Mouse (Mus musculus): ENCODE measurements around the gene D430041D05Rik.
A peak's percentile ranks its signal among the peaks of the same experiment; 100 is the strongest.

The D430041D05Rik gene

GRCm38 (mm10) chr2:104192401-104193141 lies 218.2 kb downstream of the D430041D05Rik start:
- no peak for DNase-seq (ENCODE audit: low spot score in 2 of 2)

GRCm38 (mm10) chr2:104191723-104192122 lies 219.1 kb downstream of the D430041D05Rik start:
- DNase-seq (ENCODE audit: low spot score in 2 of 2), result no peak

- DNase-seq (ENCODE audit: low spot score in 2 of 2), result no peak
Observed at GRCm38 (mm10) chr2:104188859-104189258, 222.0 kb downstream of the D430041D05Rik start.

GRCm38 (mm10) chr2:104187073-104187472 lies 223.7 kb downstream of the D430041D05Rik start:
- DNase-seq (ENCODE audit: low spot score in 2 of 2), result no peak

- DNase-seq (ENCODE audit: low spot score in 2 of 2), result peak; percentile 50 to 61
Observed at GRCm38 (mm10) chr2:104185616-104186015, 225.2 kb downstream of the D430041D05Rik start.

- DNase-seq (ENCODE audit: low spot score in 2 of 2), result no peak
Observed at GRCm38 (mm10) chr2:104184296-104184695, 226.5 kb downstream of the D430041D05Rik start.

GRCm38 (mm10) chr2:104183246-104183845 lies 227.5 kb downstream of the D430041D05Rik start:
- no peak for DNase-seq (ENCODE audit: low spot score in 2 of 2)

- DNase-seq (ENCODE audit: low spot score in 2 of 2), result no peak
Observed at GRCm38 (mm10) chr2:104179636-104180035, 231.2 kb downstream of the D430041D05Rik start.

- peak in 1 of 2 experiments; percentile 37 for DNase-seq (ENCODE audit: low spot score in 2 of 2)
Observed at GRCm38 (mm10) chr2:104178251-104178650, 232.6 kb downstream of the D430041D05Rik start.

- peak; percentile 71 to 72 for DNase-seq (ENCODE audit: low spot score in 2 of 2)
Observed at GRCm38 (mm10) chr2:104176979-104177704, 233.7 kb downstream of the D430041D05Rik start.

- no peak for DNase-seq (ENCODE audit: low spot score in 2 of 2)
Observed at GRCm38 (mm10) chr2:104176166-104176978, 234.4 kb downstream of the D430041D05Rik start.

- DNase-seq (ENCODE audit: low spot score in 2 of 2), result no peak
Observed at GRCm38 (mm10) chr2:104175476-104176165, 235.2 kb downstream of the D430041D05Rik start.

- no peak for DNase-seq (ENCODE audit: low spot score in 2 of 2)
Observed at GRCm38 (mm10) chr2:104173431-104173830, 237.4 kb downstream of the D430041D05Rik start.

- peak in 1 of 2 experiments; percentile 46 for DNase-seq (ENCODE audit: low spot score in 2 of 2)
Observed at GRCm38 (mm10) chr2:104172695-104173348, 238.0 kb downstream of the D430041D05Rik start.

- DNase-seq (ENCODE audit: low spot score in 2 of 2), result no peak
Observed at GRCm38 (mm10) chr2:104168186-104168896, 242.5 kb downstream of the D430041D05Rik start.

- no peak for DNase-seq (ENCODE audit: low spot score in 2 of 2)
Observed at GRCm38 (mm10) chr2:104167765-104168164, 243.0 kb downstream of the D430041D05Rik start.

- no peak for DNase-seq (ENCODE audit: low spot score in 2 of 2)
Observed at GRCm38 (mm10) chr2:104165631-104166030, 245.2 kb downstream of the D430041D05Rik start.

- no peak for DNase-seq (ENCODE audit: low spot score in 2 of 2)
Observed at GRCm38 (mm10) chr2:104163978-104164487, 246.8 kb downstream of the D430041D05Rik start.

GRCm38 (mm10) chr2:104163418-104163817 lies 247.4 kb downstream of the D430041D05Rik start:
- no peak for DNase-seq (ENCODE audit: low spot score in 2 of 2)

- no peak for DNase-seq (ENCODE audit: low spot score in 2 of 2)
Observed at GRCm38 (mm10) chr2:104157831-104158230, 253.0 kb downstream of the D430041D05Rik start.
